ENCODE assay signal across 20 mouse cellular contexts in the genomic region with DNA sequence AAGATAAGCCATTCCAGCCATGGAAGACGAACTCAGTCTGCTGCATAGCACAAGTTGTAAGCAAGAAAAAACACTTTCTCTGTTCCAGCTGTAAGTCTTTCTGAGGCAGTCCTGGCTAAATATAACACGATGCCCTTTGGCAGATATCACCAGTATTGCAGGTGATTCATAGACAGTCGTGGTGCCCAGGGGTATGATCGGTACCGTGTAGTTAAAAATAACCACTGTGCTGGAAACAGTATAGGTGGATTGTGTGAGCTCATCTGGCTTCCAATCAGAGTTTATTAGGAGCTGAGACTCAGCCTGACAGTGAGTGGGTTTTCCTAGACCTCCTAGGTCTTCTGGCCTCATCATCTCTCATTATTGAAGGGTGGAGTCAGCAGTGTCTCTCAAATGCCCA.
"Had no signal": no experiment of that assay in that cellular context is flagged by ENCODE, and none has a peak within 500 bp of the region (broad histone marks: within the 10 kb centered on the region; RNA-seq: fewer than 3 reads in every experiment).

No protein-coding gene starts in this region.

- ATAC-seq: liver, embryonic 12.5 days; midbrain, embryonic 13.5 days; midbrain, embryonic 16.5 days had no signal

- H3K4me1 ChIP-seq: limb, embryonic 10.5 days; limb, embryonic 13.5 days; liver, embryonic 12.5 days; liver, embryonic 15.5 days; lung, embryonic 15.5 days; midbrain, embryonic 10.5 days; midbrain, embryonic 13.5 days had no signal

- H3K36me3 ChIP-seq: limb, embryonic 10.5 days; limb, embryonic 13.5 days; liver, embryonic 12.5 days; liver, embryonic 15.5 days; lung, embryonic 15.5 days; midbrain, embryonic 10.5 days; midbrain, embryonic 13.5 days; neural tube, embryonic 13.5 days had no signal

- H3K27me3 ChIP-seq: limb, embryonic 13.5 days; liver, embryonic 12.5 days; liver, embryonic 15.5 days; lung, embryonic 15.5 days; midbrain, embryonic 13.5 days; neural tube, embryonic 13.5 days had no signal

- DNase-seq: kidney, postnatal 14 days; kidney, postnatal 4 days; liver; lung, adult 18-20 months; lung, postnatal 10 days; lung, postnatal 36 days; retina, postnatal 1 day; thymus, postnatal 25 days had no signal

- H3K9ac ChIP-seq: limb, embryonic 13.5 days; liver, embryonic 12.5 days; liver, embryonic 15.5 days; lung, embryonic 15.5 days; midbrain, embryonic 13.5 days; neural tube, embryonic 13.5 days had no signal

- H3K4me3 ChIP-seq: limb, embryonic 10.5 days; limb, embryonic 13.5 days; liver, embryonic 12.5 days; liver, embryonic 15.5 days; lung, embryonic 15.5 days; megakaryocyte, embryonic 14.5 days; midbrain, embryonic 10.5 days; midbrain, embryonic 13.5 days; myocyte; neural tube, embryonic 13.5 days had no signal

- H3K27ac ChIP-seq: limb, embryonic 10.5 days; limb, embryonic 13.5 days; liver, embryonic 12.5 days; liver, embryonic 15.5 days; lung, embryonic 15.5 days; midbrain, embryonic 10.5 days; midbrain, embryonic 13.5 days; neural tube, embryonic 13.5 days; stomach, postnatal 0 days had no signal
